Mouse (Mus musculus) midbrain, postnatal 0 days (tissue): Measurements from ENCODE around the gene Gpr108. TPM values are rescaled to one million over a fixed set of nuclear protein-coding genes. Genes with fewer than 3 reads are reported as not detected.

Experiments used
- ATAC-seq: fragments of 200-750 bp; cut with Nextera tagmentation; 2 replicates; pipeline ENCODE4 v1.8.0; 2017; ENCODE audit warnings: moderate number of reproducible peaks, mild to moderate bottlenecking, moderate TSS enrichment, moderate library complexity; ENCODE audit not compliant: low FRiP score
- DNase-seq: peaks from one replicate; pipeline ENCODE4 v3.0.0-alpha.2; 2015; ENCODE audit warnings: low spot score
- H3K27ac ChIP-seq: fragments of 300-500 bp; sonication (generic); 2 replicates; pipeline ENCODE4 v1.5.1; 2014; ENCODE audit warnings: low read depth, mild to moderate bottlenecking, low read length, mixed read lengths
- H3K27me3 ChIP-seq: fragments of 300-500 bp; sonication (generic); 2 replicates; pipeline ENCODE4 v1.6.1; 2014; ENCODE audit warnings: low read length, control low read depth, mixed read lengths; ENCODE audit not compliant: insufficient read depth
- H3K36me3 ChIP-seq: fragments of 300-500 bp; sonication (generic); 2 replicates; pipeline ENCODE4 v1.6.1; 2014; ENCODE audit warnings: low read length, control low read depth, mixed read lengths; ENCODE audit not compliant: insufficient read depth
- H3K4me1 ChIP-seq: fragments of 300-500 bp; sonication (generic); 2 replicates; pipeline ENCODE4 v1.6.1; 2014; ENCODE audit warnings: mild to moderate bottlenecking, control low read depth, antibody characterized with exemption, low read length, mixed read lengths; ENCODE audit not compliant: insufficient read depth
- H3K4me2 ChIP-seq: fragments of 300-500 bp; sonication (generic); 2 replicates; pipeline ENCODE4 v1.6.1; 2014; ENCODE audit warnings: low read depth, mild to moderate bottlenecking, low read length, mixed read lengths; ENCODE audit not compliant: poor library complexity, severe bottlenecking
- H3K4me3 ChIP-seq: fragments of 300-500 bp; sonication (generic); 2 replicates; pipeline ENCODE4 v1.5.1; 2014; ENCODE audit warnings: low read depth, mild to moderate bottlenecking, low read length, moderate library complexity
- H3K9ac ChIP-seq: fragments of 300-500 bp; sonication (generic); replicated peaks from 2 replicates; pipeline ENCODE4 v1.6.1; 2014; ENCODE audit warnings: mild to moderate bottlenecking, low read length, moderate library complexity, mixed read lengths; ENCODE audit not compliant: poor library complexity, severe bottlenecking
- H3K9me3 ChIP-seq: fragments of 300-500 bp; sonication (generic); 2 replicates; pipeline ENCODE4 v1.6.1; 2016; ENCODE audit warnings: low read length, control low read depth
- CTCF ChIP-seq: IDR thresholded peaks from 2 replicates; pipeline ENCODE4 v1.5.1; 2016; ENCODE audit warnings: antibody characterized with exemption, mild to moderate bottlenecking
- WGBS: fragments of 180-500 bp; shearing (Covaris S2); extraction: QIAGEN DNeasy Blood & Tissue Kit; methylation state at CpG from one replicate; pipeline ENCODE4 v1.1.7; 2014; 5-methylcytosine and 5-hydroxymethylcytosine counted together
- polyA plus RNA-seq: library from polyadenylated mRNA; unstranded; fragments of >200 nt; fragmentation: Nextera tagmentation; extraction: Ambion mirVana; gene quantifications from 2 replicates; pipeline ENCODE4 v1.2.1, GENCODE M21; 2015
- total RNA-seq: library from RNA; depleted of rRNA; stranded (reverse); fragments of >200 nt; gene quantifications from 2 replicates; pipeline ENCODE4 v1.2.3, GENCODE M21; 2014; rRNA removed

The Gpr108 gene
- total RNA-seq (19.2 and 20.9 TPM in 2 replicates), polyA plus RNA-seq (22.6 and 23.1 TPM in 2 replicates)

DNA sequence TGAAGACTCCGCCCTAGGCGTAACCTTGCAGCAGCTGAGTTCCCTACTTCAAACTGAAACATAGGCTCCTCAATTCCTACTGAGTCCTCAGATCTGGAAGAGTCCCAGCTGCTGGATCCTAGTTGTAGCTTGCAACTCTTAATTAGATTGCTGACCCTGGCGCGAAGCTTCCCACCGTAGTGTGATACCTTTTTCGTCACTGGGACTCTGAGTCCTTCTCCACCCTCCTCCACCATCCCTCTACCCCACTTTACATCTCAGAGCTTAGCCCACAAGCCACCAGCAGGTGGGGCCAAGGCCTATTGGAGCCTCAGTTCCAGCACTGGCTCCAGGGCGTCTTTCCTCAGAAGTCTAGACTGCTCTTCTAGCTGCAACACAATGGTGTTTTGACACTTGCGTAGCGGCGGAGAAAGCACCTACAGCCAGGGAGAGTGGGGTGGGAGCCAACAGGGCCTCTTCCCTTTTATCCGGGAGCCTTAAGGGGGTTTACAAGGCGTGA, at the start of gene Gpr108:
TSS of gene Gpr108 (minus strand) at position 246 of the 499 bp plus-strand sequence.
- peak; percentile 94 for DNase-seq
- WGBS, result under 1% methylated on average over 12 of the region's 12 CpGs
- peak within 1 kb of the TSS; percentile 57 for H3K4me3 ChIP-seq
- H3K36me3 ChIP-seq, result no peaks in the 10 kb centered on the region
- H3K9ac ChIP-seq, result peak within 1 kb of the TSS; percentile 73
- H3K4me2 ChIP-seq, result peak within 1 kb of the TSS; percentile 98
- H3K9me3 ChIP-seq, result no peaks in the 10 kb centered on the region
- H3K27me3 ChIP-seq, result peaks cover 8% of the 10 kb centered on the region; the same call in 1 of the 2 replicates
- H3K4me1 ChIP-seq, result peaks cover 14% of the 10 kb centered on the region; the same call in 1 of the 2 replicates
- peak; percentile 88 for TF ChIP-seq CTCF
- peak; percentile 75 for ATAC-seq
- peak within 1 kb of the TSS; percentile 93 for H3K27ac ChIP-seq

DNA sequence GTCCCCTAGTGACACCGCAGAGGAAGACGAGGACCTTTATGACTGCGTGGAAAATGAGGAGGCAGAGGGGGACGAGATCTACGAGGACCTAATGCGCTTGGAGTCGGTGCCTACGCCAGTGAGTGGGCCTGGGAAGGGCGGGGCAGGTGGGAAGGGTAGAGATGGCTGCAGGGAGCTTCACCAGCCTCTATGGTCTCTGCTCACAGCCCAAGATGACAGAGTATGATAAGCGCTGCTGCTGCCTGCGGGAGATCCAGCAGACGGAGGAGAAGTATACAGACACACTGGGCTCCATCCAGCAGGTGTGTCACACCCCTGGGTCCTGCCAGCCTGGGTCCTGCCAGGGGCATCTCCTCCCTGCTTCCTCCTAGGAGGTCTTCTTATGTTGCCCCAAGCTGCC, 48.8 kb upstream of the Gpr108 start:
- no peaks in the 10 kb centered on the region for H3K4me1 ChIP-seq
- H3K4me2 ChIP-seq, result no peak overlapping the region
- H3K27ac ChIP-seq, result no peak overlapping the region
- H3K4me3 ChIP-seq, result no peak overlapping the region
- no peak for TF ChIP-seq CTCF
- no peaks in the 10 kb centered on the region for H3K27me3 ChIP-seq
- no peaks in the 10 kb centered on the region for H3K9me3 ChIP-seq
- ATAC-seq, result no peak
- H3K36me3 ChIP-seq, result no peaks in the 10 kb centered on the region
- 91% methylated on average over 12 of the region's 12 CpGs for WGBS
- no peak for DNase-seq
- no peak overlapping the region for H3K9ac ChIP-seq

DNA sequence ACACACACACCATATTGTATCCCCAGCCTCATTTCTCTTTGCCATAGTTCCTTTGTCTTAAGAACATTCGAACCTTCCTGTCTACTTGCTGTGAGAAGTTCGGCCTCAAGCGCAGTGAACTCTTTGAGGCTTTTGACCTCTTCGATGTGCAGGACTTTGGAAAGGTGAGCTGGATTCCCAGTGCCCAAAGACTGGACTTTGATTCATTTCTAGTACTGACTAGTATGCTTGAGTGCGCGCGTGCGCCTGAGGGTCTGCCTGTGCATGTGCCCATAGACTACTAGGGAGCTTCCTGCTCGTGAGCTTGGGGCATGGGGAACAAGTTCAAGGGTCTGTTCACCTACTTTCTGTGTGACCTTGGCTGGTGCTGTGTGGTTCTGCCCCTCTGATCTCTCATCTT, 47.7 kb upstream of the Gpr108 start:
- WGBS, result 95% methylated on average over 9 of the region's 9 CpGs
- Histone ChIP-seq H3K4me2 (no peak overlapping the region), H3K27ac (no peak overlapping the region), H3K27me3 (no peaks in the 10 kb centered on the region), H3K9ac (no peak overlapping the region), H3K9me3 (no peaks in the 10 kb centered on the region), H3K4me1 (no peaks in the 10 kb centered on the region), H3K4me3 (no peak overlapping the region), H3K36me3 (no peaks in the 10 kb centered on the region)
- DNase-seq, result no peak
- no peak for ATAC-seq
- TF ChIP-seq CTCF, result no peak

DNA sequence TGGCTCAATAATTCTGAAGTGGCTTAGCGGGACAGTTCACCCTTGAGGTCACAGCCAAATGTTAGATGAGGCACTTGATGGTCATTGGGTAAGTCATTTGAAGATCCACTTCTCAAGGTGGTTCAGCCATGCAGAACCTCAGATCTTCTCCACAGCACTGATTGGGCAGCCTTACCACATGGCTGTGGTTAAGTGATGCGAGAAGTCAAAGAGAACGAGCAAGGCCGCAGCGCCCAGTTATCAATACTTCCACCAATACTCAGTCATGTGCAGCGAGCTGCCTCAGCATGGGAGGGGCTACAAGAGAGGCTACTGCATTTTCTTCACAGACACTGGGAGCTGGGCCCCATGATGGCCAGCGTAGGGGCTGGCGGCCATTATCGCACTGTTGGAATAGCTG, 44.7 kb upstream of the Gpr108 start:
- ATAC-seq (no peak), DNase-seq (no peak)
- no peaks in the 10 kb centered on the region for H3K4me1 ChIP-seq
- H3K9me3 ChIP-seq, result no peaks in the 10 kb centered on the region
- no peak overlapping the region for H3K27ac ChIP-seq
- 87% methylated on average over 9 of the region's 9 CpGs for WGBS
- H3K9ac ChIP-seq, result no peak overlapping the region
- no peak overlapping the region for H3K4me3 ChIP-seq
- no peaks in the 10 kb centered on the region for H3K36me3 ChIP-seq
- H3K4me2 ChIP-seq, result no peak overlapping the region
- TF ChIP-seq CTCF, result no peak
- no peaks in the 10 kb centered on the region for H3K27me3 ChIP-seq

DNA sequence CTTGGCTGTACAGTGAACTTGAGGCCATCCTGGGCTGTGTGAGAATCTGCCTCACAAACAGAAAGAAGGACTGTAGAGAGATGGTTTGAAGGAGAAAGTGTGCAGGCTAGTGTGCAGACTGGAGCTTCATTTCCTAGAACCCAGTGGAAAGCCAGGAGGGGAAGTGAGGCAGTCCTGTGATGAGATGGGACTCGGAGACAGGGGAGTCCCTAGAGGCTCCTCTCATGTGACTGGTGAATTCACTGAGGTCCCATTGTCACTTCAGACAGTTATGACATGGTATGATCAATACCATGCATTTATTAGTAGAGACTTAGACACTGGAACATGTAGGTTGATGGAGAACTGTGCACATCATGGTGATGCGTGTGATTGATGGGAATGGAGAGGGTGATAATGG, 44.1 kb upstream of the Gpr108 start:
- Histone ChIP-seq H3K9me3 (no peaks in the 10 kb centered on the region), H3K9ac (no peak overlapping the region), H3K4me2 (no peak overlapping the region), H3K36me3 (no peaks in the 10 kb centered on the region), H3K27ac (no peak overlapping the region), H3K27me3 (no peaks in the 10 kb centered on the region), H3K4me3 (no peak overlapping the region), H3K4me1 (no peaks in the 10 kb centered on the region)
- DNase-seq (no peak), ATAC-seq (no peak)
- TF ChIP-seq CTCF, result no peak
- 83% methylated on average over 2 of the region's 2 CpGs for WGBS

- no peaks in the 10 kb centered on the region for H3K4me1 ChIP-seq
- DNase-seq (no peak), ATAC-seq (no peak)
- no peaks in the 10 kb centered on the region for H3K9me3 ChIP-seq
- no peak overlapping the region for H3K4me2 ChIP-seq
- H3K9ac ChIP-seq, result no peak overlapping the region
- no peak for TF ChIP-seq CTCF
- H3K27ac ChIP-seq, result no peak overlapping the region
- no peaks in the 10 kb centered on the region for H3K36me3 ChIP-seq
- H3K4me3 ChIP-seq, result no peak overlapping the region
- H3K27me3 ChIP-seq, result no peaks in the 10 kb centered on the region
- WGBS, result 87% methylated on average over 7 of the region's 7 CpGs
These were observed 42.4 kb upstream of the Gpr108 start for GRCm38 (mm10) chr17:57290671-57291055.
